Mouse (Mus musculus): ENCODE data around the gene Lhfp.

Lhfp gene

GRCm38 (mm10) chr3:53284023-53284422 is 242.7 kb downstream of the Lhfp start:
- peak; percentile 15 to 44 for DNase-seq

- DNase-seq, result peak; percentile 63 to 75
These were observed 243.3 kb downstream of the Lhfp start for GRCm38 (mm10) chr3:53284471-53285177.

- peak in 1 of 2 experiments; percentile 19 for DNase-seq
These were observed 247.3 kb downstream of the Lhfp start for GRCm38 (mm10) chr3:53288662-53289061.

GRCm38 (mm10) chr3:53289589-53290219 is 248.4 kb downstream of the Lhfp start:
- DNase-seq, result peak in 1 of 2 experiments; percentile 32

GRCm38 (mm10) chr3:53291185-53291584 is 249.9 kb downstream of the Lhfp start:
- DNase-seq, result no peak

DNA sequence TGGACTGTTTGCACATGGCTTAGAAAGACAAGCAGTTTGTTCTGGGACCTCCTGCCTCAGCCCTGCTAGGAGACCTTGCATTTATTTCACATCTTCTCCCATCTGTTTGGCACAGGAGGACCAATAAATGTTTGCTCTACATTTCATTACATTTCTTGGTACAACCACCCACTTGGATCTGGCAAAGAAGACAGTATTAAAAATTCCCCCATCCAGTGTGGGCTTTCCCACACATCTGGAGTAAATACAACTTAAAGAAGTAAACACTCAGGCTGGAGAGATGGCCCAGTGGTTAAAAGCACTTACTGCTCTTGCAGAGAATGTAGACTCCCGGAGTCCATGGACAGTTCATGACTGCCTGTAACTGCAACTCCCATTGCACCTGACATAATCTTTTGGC is 250.6 kb downstream of the Lhfp start:
- DNase-seq, result no peak

GRCm38 (mm10) chr3:53292474-53292873 is 251.1 kb downstream of the Lhfp start:
- DNase-seq, result peak in 1 of 2 experiments; percentile 19

DNA sequence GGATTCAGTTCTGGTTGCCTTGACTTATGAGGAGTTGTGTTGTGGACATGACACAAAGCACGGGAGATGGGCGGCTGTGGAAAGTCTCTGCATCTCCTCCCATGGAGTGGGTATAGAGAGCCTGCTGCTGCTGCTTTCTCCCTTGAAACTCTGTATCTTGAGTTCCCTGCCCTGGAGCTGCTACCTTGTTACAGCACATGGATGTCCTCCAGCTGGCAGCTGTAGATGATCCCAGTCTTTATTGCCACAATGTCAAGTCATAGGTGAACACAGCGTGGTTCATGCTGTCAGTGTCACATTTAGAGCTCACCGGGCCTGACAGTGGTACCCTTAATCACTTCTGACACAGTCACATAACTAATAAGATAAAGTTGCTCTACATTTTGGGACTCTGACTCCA is 251.7 kb downstream of the Lhfp start:
- peak in 1 of 2 experiments; percentile 18 for DNase-seq

DNA sequence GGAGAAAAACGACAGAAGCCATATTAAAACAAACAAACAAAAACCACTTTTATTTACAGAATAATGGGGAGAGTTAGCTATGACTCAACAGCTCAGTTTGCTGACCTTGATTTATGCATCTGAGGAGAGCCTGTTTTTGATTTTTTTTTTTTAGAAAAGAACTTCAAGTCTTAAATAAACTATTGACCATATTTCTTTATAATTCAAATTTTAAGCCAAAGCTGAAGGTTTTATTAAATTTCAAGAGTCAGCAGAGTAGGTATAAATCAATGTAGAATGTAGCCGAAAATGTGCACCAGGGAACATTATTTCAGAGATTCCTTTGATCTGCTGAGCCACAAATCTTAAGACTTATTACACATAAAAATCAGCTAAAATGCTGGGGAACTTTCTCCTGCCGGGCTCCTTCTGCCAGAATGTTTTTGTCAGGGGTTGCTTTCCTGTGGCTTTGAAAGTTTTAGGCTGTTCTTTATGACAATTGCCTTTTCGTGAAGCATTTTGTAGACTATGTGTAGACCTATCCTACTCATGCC is 252.6 kb downstream of the Lhfp start:
- DNase-seq, result peak in 1 of 2 experiments; percentile 28

DNA sequence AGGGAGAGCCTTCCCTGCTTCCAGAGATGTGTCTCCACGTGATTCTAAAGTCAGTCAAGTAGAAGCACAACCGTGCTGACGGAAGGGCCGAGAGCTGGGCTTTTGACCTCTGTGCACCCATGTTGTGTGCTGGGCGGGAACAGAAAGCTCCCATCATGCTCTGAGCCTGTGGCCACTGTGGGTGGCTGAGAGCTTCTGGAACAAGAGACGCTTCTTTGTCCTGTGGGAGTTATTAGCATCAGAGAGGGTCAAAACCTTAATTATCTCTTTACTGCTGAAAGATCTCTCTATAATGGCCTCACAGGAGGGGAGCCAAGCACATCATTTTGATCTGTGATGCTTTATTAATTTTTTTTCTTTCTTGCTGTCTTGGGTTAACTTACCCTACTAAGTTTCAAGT is 253.5 kb downstream of the Lhfp start:
- DNase-seq, result peak; percentile 44 to 60

DNA sequence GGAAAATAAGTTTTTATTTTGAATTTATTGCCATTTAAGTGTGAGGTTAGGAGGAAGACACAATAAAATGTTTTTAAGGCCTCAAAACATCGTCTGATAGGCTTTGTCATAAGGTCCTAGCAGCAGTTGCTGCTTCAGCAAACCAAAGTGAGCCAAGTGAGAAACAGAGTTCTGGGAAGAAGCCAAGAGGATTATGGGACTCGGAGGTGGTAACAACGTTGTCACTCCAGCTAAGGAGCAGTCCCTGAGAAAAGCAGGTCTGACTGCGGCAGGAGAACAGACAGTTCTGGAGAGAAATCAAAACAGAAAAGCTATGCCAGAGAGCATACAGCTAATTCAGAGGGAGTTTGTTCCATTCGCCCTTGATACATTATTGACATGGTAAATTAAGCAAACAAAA is 260.5 kb downstream of the Lhfp start:
- DNase-seq, result no peak

- DNase-seq, result no peak
These were observed 263.0 kb downstream of the Lhfp start for GRCm38 (mm10) chr3:53304123-53304900.

DNA sequence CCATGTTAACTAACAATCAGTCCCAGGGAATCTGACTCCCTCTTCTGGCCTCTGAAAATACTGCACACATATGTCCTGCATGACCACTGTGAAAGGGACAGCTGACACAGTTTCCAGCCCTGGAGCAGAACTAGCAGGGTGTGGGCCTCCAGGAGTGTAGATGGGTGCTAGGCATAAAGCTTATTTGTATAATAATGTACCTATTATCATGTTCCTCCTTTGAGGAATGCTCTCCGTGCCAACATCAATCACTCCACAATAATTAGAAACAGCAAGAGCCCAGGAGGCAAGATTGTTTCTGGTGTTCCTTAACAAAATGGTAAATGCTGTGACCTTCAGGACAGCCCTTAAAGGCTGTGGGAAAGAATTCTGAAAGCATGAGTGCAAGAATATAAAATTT is 264.5 kb downstream of the Lhfp start:
- DNase-seq, result no peak

DNA sequence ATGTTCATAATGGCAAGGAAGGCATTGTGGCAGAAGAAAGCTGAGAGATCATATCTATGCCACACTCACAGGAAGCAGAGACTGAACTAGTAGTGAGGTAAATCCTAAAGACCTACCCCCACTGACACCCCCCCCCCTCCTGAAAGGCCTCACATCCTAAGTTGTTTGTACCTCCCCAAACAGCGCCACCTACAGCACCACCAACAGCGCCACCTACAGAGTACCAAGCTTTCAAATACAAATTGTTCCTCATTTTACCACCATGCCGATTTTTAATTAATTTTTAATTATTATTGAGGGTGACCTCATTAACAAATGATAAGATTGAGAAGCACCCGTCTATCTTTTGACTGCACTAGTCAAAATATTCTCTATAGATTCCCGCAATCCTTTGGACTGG is 267.3 kb downstream of the Lhfp start:
- DNase-seq, result no peak

GRCm38 (mm10) chr3:53310093-53310492 is 268.8 kb downstream of the Lhfp start:
- no peak for DNase-seq

GRCm38 (mm10) chr3:53310615-53311014 is 269.3 kb downstream of the Lhfp start:
- DNase-seq, result no peak
